Mouse (Mus musculus) bone marrow macrophage, adult 2 months (primary cell): ENCODE measurements at regions not wholly inside any gene's neighbourhood (a gene's known extent, or its start where the extent isn't known, plus 50 kb on each side); places are given as distances from the start of the nearest gene placed in this dataset.
A peak's percentile ranks its signal among the peaks of the same experiment; 100 is the strongest.

ENCODE experiments used
- H3K27ac ChIP-seq: 2 replicates; pipeline ENCODE4 v1.5.1; 2012; ENCODE audit warnings: low read depth, low read length; ENCODE audit not compliant: insufficient read depth
- H3K4me1 ChIP-seq: 2 replicates; pipeline ENCODE4 v1.6.1; 2012; ENCODE audit warnings: low read length; ENCODE audit not compliant: control insufficient read depth, insufficient read depth
- H3K4me3 ChIP-seq: 2 replicates; pipeline ENCODE4 v1.5.1; 2012; ENCODE audit warnings: mild to moderate bottlenecking, low read length, moderate library complexity; ENCODE audit not compliant: insufficient read depth
- CTCF ChIP-seq: IDR thresholded peaks from 2 replicates; pipeline ENCODE4 v1.5.1; 2012; ENCODE audit warnings: low read depth, mild to moderate bottlenecking, low read length, moderate library complexity
- POLR2A ChIP-seq: IDR thresholded peaks from 2 replicates; pipeline ENCODE4 v1.6.1; 2012; ENCODE audit warnings: mild to moderate bottlenecking, low read depth, low read length, borderline replicate concordance

DNA sequence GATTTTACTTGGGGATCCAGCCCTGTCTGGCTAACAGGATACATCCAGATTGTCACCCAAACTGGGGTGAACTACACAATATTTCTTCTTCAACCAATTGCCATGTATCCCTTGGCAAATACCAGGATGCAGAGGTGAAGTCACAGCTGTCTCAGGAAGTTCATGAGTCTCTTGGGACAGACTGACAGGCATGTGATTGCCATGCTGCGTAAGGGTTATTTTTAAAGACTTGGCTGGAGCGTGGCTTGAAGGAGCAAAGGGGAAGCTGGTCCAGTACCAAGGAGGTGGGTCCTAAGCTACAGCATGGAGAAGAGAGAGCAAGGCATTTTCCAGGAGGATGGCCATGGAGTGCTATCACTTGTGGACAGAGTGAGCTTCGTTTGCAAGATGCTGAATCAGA is 55.8 kb upstream of the Csf1 start:
- TF ChIP-seq POLR2A: no peak
- no peak for TF ChIP-seq CTCF
- Histone ChIP-seq H3K4me1 (peaks cover 47% of the 10 kb centered on the region), H3K27ac (peak overlapping the region; percentile 56), H3K4me3 (no peak overlapping the region)

DNA sequence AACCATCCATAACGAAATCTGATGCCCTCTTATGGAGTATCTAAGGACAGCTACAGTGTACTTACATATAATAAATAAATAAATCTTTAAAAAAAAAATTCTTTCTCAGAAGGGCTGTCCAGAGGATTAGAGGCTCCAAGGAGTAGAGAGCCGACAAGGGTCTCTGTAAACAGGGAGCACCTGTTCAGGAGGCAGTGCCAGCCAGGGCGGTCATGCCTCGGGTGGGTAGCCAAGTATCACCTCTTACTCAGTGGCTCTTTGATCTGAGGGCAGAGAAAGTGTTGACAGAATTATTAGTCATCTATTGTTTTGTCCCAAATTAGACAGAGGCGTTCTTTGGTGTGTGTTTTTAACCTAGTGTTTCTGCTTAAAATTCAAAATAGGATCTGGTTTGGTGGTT is 54.0 kb upstream of the Csf1 start:
- Histone ChIP-seq H3K4me1 (peaks cover 46% of the 10 kb centered on the region), H3K4me3 (no peak overlapping the region), H3K27ac (no peak overlapping the region)
- TF ChIP-seq POLR2A (no peak), CTCF (no peak)

DNA sequence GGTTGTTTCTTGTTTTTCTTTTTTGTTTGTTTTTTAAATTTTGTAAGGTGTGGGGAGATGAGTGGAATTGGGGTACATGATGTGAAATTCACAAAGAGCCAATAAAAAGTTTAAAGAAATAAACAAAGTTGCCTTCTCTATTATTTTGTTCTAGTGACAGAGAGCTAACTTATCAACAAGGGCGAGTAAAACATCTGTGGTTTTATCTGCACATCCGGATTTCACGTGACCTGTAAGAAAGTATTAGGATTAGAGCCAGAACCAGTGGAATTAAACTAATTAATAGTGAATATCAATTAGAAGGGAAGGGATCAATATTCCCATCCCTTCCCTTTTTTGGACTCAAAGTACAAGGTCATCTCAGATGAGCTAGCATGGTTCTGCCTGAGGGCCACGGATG is 52.6 kb upstream of the Csf1 start:
- TF ChIP-seq CTCF: no peak
- no peak for TF ChIP-seq POLR2A

DNA sequence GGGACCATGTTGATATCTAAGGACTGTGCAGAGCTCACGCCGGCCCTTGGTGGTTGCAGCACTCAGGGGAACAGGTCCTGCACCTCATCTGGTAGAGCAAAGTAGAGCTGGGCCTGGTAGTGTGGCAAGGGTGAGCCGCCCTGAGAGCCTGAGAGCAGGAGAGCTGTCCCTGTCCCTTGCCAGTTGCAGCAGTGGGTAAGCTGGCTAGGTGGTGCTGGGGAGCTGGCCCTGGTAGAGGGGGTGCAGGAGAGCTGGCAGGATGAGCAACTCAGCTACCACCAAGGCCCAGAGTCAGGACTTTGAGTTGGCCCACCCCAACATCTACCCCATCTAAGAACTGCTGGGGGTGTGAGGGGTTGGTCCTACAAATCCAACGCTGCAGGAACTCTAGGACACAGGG is 52.1 kb upstream of the Csf1 start:
- Histone ChIP-seq H3K4me3 (no peak overlapping the region), H3K27ac (no peak overlapping the region), H3K4me1 (peaks cover 28% of the 10 kb centered on the region)
- TF ChIP-seq CTCF: no peak
- no peak for TF ChIP-seq POLR2A

More for the DNA sequence above, 52.6 kb upstream of the Csf1 start:
- Histone ChIP-seq H3K27ac (no peak overlapping the region), H3K4me1 (peaks cover 32% of the 10 kb centered on the region), H3K4me3 (no peak overlapping the region)

DNA sequence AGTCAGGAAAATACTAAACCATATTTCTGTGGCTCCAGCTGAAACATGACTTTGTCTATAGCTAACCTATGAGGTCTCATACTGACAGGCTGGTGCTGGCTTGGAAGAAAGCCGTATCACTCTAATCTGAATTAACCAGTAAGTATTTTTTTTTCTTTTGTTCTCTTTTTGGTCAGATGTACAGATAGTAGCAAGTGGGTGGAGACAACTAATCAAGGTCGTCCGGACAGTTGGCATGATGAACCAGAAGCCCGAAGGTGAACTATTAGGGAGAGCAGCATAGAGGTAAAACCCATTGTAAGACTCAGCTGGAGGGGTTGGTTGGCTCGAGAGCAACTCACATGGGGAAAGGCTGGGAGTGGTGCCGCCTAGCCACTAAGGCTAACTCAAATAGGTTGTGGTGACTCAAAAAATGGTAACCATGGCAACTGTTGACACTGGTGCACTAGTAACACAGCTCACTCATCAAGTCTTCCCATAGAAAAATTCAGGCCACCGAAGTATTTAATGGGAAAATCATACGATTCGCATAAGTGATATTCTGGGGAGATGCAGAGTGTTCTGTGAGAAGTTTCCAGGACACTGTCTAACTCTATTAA is 50.3 kb upstream of the Csf1 start:
- Histone ChIP-seq H3K4me1 (peaks cover 16% of the 10 kb centered on the region), H3K4me3 (no peak overlapping the region), H3K27ac (no peak overlapping the region)
- TF ChIP-seq POLR2A (no peak), CTCF (no peak)
